Mouse (Mus musculus) liver, embryonic 11.5 days (tissue): ENCODE data around the gene Trh. TPM values are rescaled to one million over a fixed set of nuclear protein-coding genes. Genes with fewer than 3 reads are reported as not detected.

Experiments
- ATAC-seq: fragments of 200-750 bp; cut with Nextera tagmentation; replicated peaks from 2 replicates; pipeline ENCODE4 v1.8.0; 2017; ENCODE audit warnings: moderate number of reproducible peaks, mild to moderate bottlenecking, moderate TSS enrichment, moderate library complexity; ENCODE audit not compliant: low FRiP score
- DNase-seq: peaks from one replicate; pipeline ENCODE4 v3.0.0-alpha.2; 2017; ENCODE audit warnings: low spot score
- H3K27ac ChIP-seq: fragments of 300-500 bp; sonication (generic); 2 replicates; pipeline ENCODE4 v1.5.1; 2014; ENCODE audit warnings: mild to moderate bottlenecking, low read depth, low read length, control low read depth
- H3K27me3 ChIP-seq: fragments of 300-500 bp; sonication (generic); replicated peaks from 2 replicates; pipeline ENCODE4 v1.6.1; 2014; ENCODE audit warnings: low read length, mixed read lengths; ENCODE audit not compliant: control insufficient read depth, insufficient read depth
- H3K36me3 ChIP-seq: fragments of 300-500 bp; sonication (generic); 2 replicates; pipeline ENCODE4 v1.6.1; 2014; ENCODE audit warnings: mild to moderate bottlenecking, low read length, moderate library complexity, mixed read lengths; ENCODE audit not compliant: control insufficient read depth, insufficient read depth
- H3K4me1 ChIP-seq: fragments of 300-500 bp; sonication (generic); replicated peaks from 2 replicates; pipeline ENCODE4 v1.6.1; 2014; ENCODE audit warnings: low read length, mixed read lengths; ENCODE audit not compliant: control insufficient read depth, insufficient read depth
- H3K4me2 ChIP-seq: fragments of 300-500 bp; sonication (generic); 2 replicates; pipeline ENCODE4 v1.6.1; 2014; ENCODE audit warnings: mild to moderate bottlenecking, control low read depth, moderate library complexity
- H3K4me3 ChIP-seq: fragments of 300-500 bp; sonication (generic); 2 replicates; pipeline ENCODE4 v1.5.1; 2014; ENCODE audit warnings: low read depth, low read length, control low read depth
- H3K9ac ChIP-seq: fragments of 300-500 bp; sonication (generic); 2 replicates; pipeline ENCODE4 v1.6.1; 2014; ENCODE audit warnings: low read depth, low read length, control low read depth
- H3K9me3 ChIP-seq: fragments of 300-500 bp; sonication (generic); 2 replicates; pipeline ENCODE4 v1.6.1; 2016; ENCODE audit warnings: low read length, inconsistent platforms, mixed read lengths; ENCODE audit not compliant: control insufficient read depth
- WGBS: fragments of 180-500 bp; shearing (Covaris S2); extraction: QIAGEN DNeasy Blood & Tissue Kit; methylation state at CpG from one replicate; pipeline ENCODE4 v1.1.7; 2014; 5-methylcytosine and 5-hydroxymethylcytosine counted together
- polyA plus RNA-seq: library from polyadenylated mRNA; unstranded; fragments of >200 nt; fragmentation: Nextera tagmentation; extraction: Ambion mirVana; gene quantifications from 2 replicates; pipeline ENCODE4 v1.2.1, GENCODE M21; 2014

Trh gene
- polyA plus RNA-seq, 1 experiment from 2014 or later, result not detected

DNA sequence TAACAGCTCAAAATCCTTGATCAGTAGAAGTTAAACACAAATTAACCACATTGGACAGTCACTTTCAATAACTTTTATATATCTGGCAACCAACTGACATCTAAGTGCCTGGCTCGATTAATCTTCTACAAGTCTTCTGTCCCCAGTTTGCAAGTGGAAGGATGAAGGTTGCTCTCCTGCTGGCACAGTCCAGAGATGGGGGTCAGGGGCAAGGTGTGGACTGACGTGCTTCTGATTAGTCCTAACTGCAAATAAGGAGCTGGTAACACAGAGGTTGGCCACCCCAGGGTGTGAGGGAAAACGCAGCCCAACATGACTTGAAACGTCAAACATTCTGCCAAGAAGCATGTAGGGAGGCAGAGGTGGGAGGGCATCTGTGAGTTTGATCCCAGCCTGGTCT is 12.7 kb downstream of the Trh start:
- 63% methylated on average over 4 of the region's 4 CpGs for WGBS
- Histone ChIP-seq H3K36me3 (no peaks in the 10 kb centered on the region), H3K4me1 (no peaks in the 10 kb centered on the region), H3K27ac (no peak overlapping the region), H3K4me3 (no peak overlapping the region), H3K9me3 (no peaks in the 10 kb centered on the region), H3K27me3 (no peaks in the 10 kb centered on the region; the same call in 1 of the 2 replicates), H3K4me2 (no peak overlapping the region), H3K9ac (no peak overlapping the region)
- DNase-seq, result no peak
- no peak for ATAC-seq

DNA sequence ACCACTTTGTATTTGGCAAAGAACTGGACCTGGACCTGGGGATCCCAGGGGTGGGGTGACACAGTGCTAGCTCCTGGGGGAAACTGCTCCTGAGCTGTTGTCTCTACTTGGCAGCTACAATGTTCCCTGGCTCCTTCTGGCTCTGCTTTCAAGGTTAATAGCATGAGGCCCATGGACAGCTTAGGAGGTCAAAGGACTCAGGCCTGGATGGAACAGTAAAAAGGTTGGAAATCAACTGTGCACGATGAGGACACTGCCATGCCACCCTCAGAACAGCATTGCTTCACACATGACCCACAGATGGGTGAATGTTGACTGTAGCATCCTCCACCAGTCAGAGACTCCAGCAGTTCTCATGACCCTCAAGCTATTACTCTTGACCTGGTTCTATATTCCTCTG is 13.1 kb downstream of the Trh start:
- 42% methylated on average over 1 of the region's 1 CpGs for WGBS
- DNase-seq, result no peak

GRCm38 (mm10) chr6:92229586-92229985 is 14.9 kb downstream of the Trh start:
- WGBS, result 77% methylated on average over 2 of the region's 2 CpGs
- H3K4me3 ChIP-seq, result no peak overlapping the region
- H3K27me3 ChIP-seq, result no peaks in the 10 kb centered on the region; the same call in 1 of the 2 replicates
- no peak overlapping the region for H3K4me2 ChIP-seq
- H3K27ac ChIP-seq, result no peak overlapping the region
- H3K4me1 ChIP-seq, result no peaks in the 10 kb centered on the region
- no peaks in the 10 kb centered on the region for H3K9me3 ChIP-seq
- DNase-seq (no peak), ATAC-seq (no peak)
- no peaks in the 10 kb centered on the region for H3K36me3 ChIP-seq
- H3K9ac ChIP-seq, result no peak overlapping the region

More for the DNA sequence above, 13.1 kb downstream of the Trh start:
- ATAC-seq, result no peak
- no peak overlapping the region for H3K4me3 ChIP-seq
- no peaks in the 10 kb centered on the region for H3K4me1 ChIP-seq
- H3K9ac ChIP-seq, result no peak overlapping the region
- H3K4me2 ChIP-seq, result no peak overlapping the region
- no peak overlapping the region for H3K27ac ChIP-seq
- H3K9me3 ChIP-seq, result no peaks in the 10 kb centered on the region
- H3K27me3 ChIP-seq, result no peaks in the 10 kb centered on the region; the same call in 1 of the 2 replicates
- H3K36me3 ChIP-seq, result no peaks in the 10 kb centered on the region

DNA sequence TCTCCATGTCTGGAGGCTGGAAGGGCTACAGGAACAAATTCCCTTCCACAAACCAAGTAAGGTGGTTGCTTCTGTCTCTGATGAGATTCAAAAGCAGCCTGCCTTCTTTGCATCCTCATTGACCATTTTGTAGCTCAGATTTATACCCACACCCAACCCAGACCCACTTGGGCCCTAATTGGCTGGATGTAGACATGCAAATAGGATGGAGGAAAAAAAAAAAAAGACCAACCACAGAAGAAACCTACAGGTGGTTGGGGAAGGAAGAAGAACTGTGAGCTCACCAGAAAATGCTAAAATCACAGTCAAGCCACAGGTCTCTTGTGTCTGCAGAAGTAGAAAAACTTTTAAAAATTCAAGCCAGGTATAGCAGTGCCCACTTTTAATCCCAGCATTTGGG is 15.3 kb downstream of the Trh start:
- Histone ChIP-seq H3K27ac (no peak overlapping the region), H3K36me3 (no peaks in the 10 kb centered on the region), H3K4me3 (no peak overlapping the region), H3K4me2 (no peak overlapping the region), H3K9ac (no peak overlapping the region), H3K9me3 (no peaks in the 10 kb centered on the region), H3K4me1 (no peaks in the 10 kb centered on the region), H3K27me3 (no peaks in the 10 kb centered on the region; the same call in 1 of the 2 replicates)
- no peak for ATAC-seq
- no peak for DNase-seq

DNA sequence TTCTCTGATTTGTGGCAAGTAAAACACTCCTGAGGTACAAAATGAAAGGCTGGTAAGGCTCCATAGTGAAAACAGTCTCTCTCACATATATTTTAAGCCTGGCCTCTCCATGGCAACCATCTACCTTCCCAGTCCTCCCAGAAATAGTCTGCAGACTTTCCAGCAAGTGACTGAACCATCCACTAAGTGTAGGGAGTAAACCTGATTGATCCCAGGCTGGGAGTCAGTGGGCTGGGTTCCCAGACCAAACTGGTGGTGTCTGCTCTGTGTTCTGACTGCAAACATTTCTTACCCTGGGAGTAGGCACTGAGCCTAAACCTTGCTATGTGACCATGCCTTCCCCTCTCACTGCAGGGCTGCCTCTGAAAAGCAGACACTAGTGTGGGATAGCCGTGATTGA is 19.5 kb downstream of the Trh start:
- H3K4me1 ChIP-seq, result no peaks in the 10 kb centered on the region
- H3K27me3 ChIP-seq, result no peaks in the 10 kb centered on the region; the same call in 1 of the 2 replicates
- no peaks in the 10 kb centered on the region for H3K9me3 ChIP-seq
- no peaks in the 10 kb centered on the region for H3K36me3 ChIP-seq
- ATAC-seq, result no peak
- no peak overlapping the region for H3K4me3 ChIP-seq
- no peak for DNase-seq
- H3K27ac ChIP-seq, result no peak overlapping the region
- 90% methylated on average over 1 of the region's 1 CpGs for WGBS
- H3K9ac ChIP-seq, result no peak overlapping the region
- H3K4me2 ChIP-seq, result no peak overlapping the region

GRCm38 (mm10) chr6:92222021-92222420 is 22.4 kb downstream of the Trh start:
- Histone ChIP-seq H3K27me3 (no peaks in the 10 kb centered on the region), H3K4me2 (no peak overlapping the region), H3K4me1 (no peaks in the 10 kb centered on the region), H3K9ac (no peak overlapping the region), H3K4me3 (no peak overlapping the region), H3K36me3 (no peaks in the 10 kb centered on the region), H3K27ac (no peak overlapping the region), H3K9me3 (no peaks in the 10 kb centered on the region)
- WGBS, result 74% methylated on average over 3 of the region's 3 CpGs
- ATAC-seq (no peak), DNase-seq (no peak)

- Histone ChIP-seq H3K27ac (no peak overlapping the region), H3K4me1 (no peaks in the 10 kb centered on the region), H3K4me2 (no peak overlapping the region), H3K9me3 (no peaks in the 10 kb centered on the region), H3K27me3 (no peaks in the 10 kb centered on the region), H3K9ac (no peak overlapping the region), H3K4me3 (no peak overlapping the region), H3K36me3 (no peaks in the 10 kb centered on the region)
- no peak for DNase-seq
- WGBS, result 74% methylated on average over 6 of the region's 6 CpGs
- 0 out of 2 replicates have a peak, but pooled peaks have one; percentile 26 for ATAC-seq
These were observed 22.8 kb downstream of the Trh start for GRCm38 (mm10) chr6:92221604-92222003.

DNA sequence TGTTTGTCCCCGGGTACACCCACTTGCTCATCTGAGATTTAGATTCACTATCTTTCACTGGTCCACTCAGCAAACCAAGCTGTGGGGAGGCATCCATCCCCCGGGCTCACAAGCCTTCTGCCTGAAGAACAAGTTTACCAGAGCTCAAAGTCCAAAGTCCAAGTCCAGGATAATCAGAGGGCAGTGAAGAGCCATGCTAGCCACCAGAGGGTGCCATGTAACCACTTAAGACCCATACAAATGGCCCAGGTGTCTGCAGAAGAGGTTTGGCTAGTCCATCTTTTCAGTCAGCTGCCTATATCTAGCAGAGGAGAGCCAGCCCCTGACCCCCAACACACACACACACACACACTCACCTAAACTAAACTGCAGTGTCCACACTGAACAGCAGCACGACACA is 25.0 kb downstream of the Trh start:
- no peak overlapping the region for H3K4me3 ChIP-seq
- H3K27ac ChIP-seq, result no peak overlapping the region
- H3K9ac ChIP-seq, result no peak overlapping the region
- H3K9me3 ChIP-seq, result no peaks in the 10 kb centered on the region
- no peak overlapping the region for H3K4me2 ChIP-seq
- no peaks in the 10 kb centered on the region for H3K4me1 ChIP-seq
- no peak for ATAC-seq
- no peaks in the 10 kb centered on the region for H3K27me3 ChIP-seq
- 39% methylated on average over 3 of the region's 3 CpGs for WGBS
- H3K36me3 ChIP-seq, result no peaks in the 10 kb centered on the region
- DNase-seq, result no peak

- no peaks in the 10 kb centered on the region for H3K27me3 ChIP-seq
- H3K9me3 ChIP-seq, result no peaks in the 10 kb centered on the region
- peak; percentile 88 for DNase-seq
- ATAC-seq, result peak; percentile 96
- WGBS, result 10% methylated on average over 35 of the region's 35 CpGs
- 0 out of 2 replicates have a peak, but pooled peaks cover 2% of the 10 kb centered on the region for H3K36me3 ChIP-seq
- peak within 1 kb of the TSS; percentile 87 for H3K9ac ChIP-seq
- H3K4me2 ChIP-seq, result peak within 1 kb of the TSS; percentile 87
- H3K27ac ChIP-seq, result peak within 1 kb of the TSS; percentile 74; the same call in 1 of the 2 replicates
- peaks cover 9% of the 10 kb centered on the region for H3K4me1 ChIP-seq
- H3K4me3 ChIP-seq, result peak within 1 kb of the TSS; percentile 89
These were observed 29.5 kb downstream of the Trh start, which contains the start of gene Rbsn for GRCm38 (mm10) chr6:92214773-92215449. TSS of gene Rbsn (minus strand) at chr6:92214925.
